Mouse (Mus musculus) thymus, adult 2 months (tissue): Measurements from ENCODE around the gene Erc1. TPM values are rescaled to one million over a fixed set of nuclear protein-coding genes. Genes with fewer than 3 reads are reported as not detected.

Experiments
- DNase-seq: peaks from one replicate; pipeline ENCODE4 v3.0.0; 2021
- H3K27ac ChIP-seq: fragments of 200-500 bp; 2 replicates; pipeline ENCODE4 v1.5.1; 2012; ENCODE audit warnings: low read length, control low read depth; ENCODE audit not compliant: control insufficient read depth, insufficient read depth
- H3K27me3 ChIP-seq: fragments of 200-500 bp; 2 replicates; pipeline ENCODE4 v1.6.1; 2012; ENCODE audit warnings: mild to moderate bottlenecking, low read length, moderate library complexity, mixed read lengths; ENCODE audit not compliant: control insufficient read depth, insufficient read depth
- H3K36me3 ChIP-seq: fragments of 200-500 bp; 2 replicates; pipeline ENCODE4 v1.6.1; 2012; ENCODE audit warnings: mild to moderate bottlenecking, low read length, moderate library complexity; ENCODE audit not compliant: control insufficient read depth, insufficient read depth
- H3K4me1 ChIP-seq: fragments of 200-500 bp; replicated peaks from 2 replicates; pipeline ENCODE4 v1.6.1; 2012; ENCODE audit warnings: low read length; ENCODE audit not compliant: control insufficient read depth, insufficient read depth
- H3K4me3 ChIP-seq: fragments of 200-500 bp; 2 replicates; pipeline ENCODE4 v1.5.1; 2012; ENCODE audit warnings: mild to moderate bottlenecking, low read length, control low read depth, moderate library complexity; ENCODE audit not compliant: control insufficient read depth, insufficient read depth
- CTCF ChIP-seq: fragments of 200-500 bp; IDR thresholded peaks from 2 replicates; pipeline ENCODE4 v1.5.1; 2012; ENCODE audit warnings: mild to moderate bottlenecking, control low read depth, low read length, moderate library complexity, borderline replicate concordance; ENCODE audit not compliant: control insufficient read depth, poor library complexity, insufficient read depth; ENCODE audit errors: extremely low read depth
- POLR2A ChIP-seq: fragments of 200-500 bp; IDR thresholded peaks from 2 replicates; pipeline ENCODE4 v1.6.1; 2012; ENCODE audit warnings: mild to moderate bottlenecking, low read length, control low read depth, moderate library complexity; ENCODE audit not compliant: control insufficient read depth, poor library complexity, insufficient read depth; ENCODE audit errors: extremely low read depth
- WGBS: fragments of 180-500 bp; shearing (Covaris S2); methylation state at CpG from one replicate; pipeline ENCODE4 v1.1.7; 2018; 5-methylcytosine and 5-hydroxymethylcytosine counted together
- polyA plus RNA-seq: library from polyadenylated mRNA; depleted of rRNA; stranded (reverse); fragments of >200 nt; gene quantifications from 2 replicates; pipeline ENCODE4 v1.2.3, GENCODE M21; 2012; rRNA removed

Gene Erc1
- 8.4 and 8.5 TPM in 2 replicates for polyA plus RNA-seq

GRCm38 (mm10) chr6:119848034-119848695 lies at the start of gene Erc1:
Gene Erc1 (minus strand): TSS chr6:119848167.
- TF ChIP-seq CTCF (no peak; the same call in 1 of the 2 replicates), POLR2A (no peak)
- peak; percentile 88 for DNase-seq
- WGBS: under 1% methylated on average over 73 of the region's 73 CpGs
- Histone ChIP-seq H3K36me3 (no peaks in the 10 kb centered on the region), H3K27ac (no peak within 1 kb of the TSS), H3K27me3 (no peaks in the 10 kb centered on the region), H3K4me3 (peak within 1 kb of the TSS; percentile 78), H3K4me1 (peaks cover 10% of the 10 kb centered on the region)

DNA sequence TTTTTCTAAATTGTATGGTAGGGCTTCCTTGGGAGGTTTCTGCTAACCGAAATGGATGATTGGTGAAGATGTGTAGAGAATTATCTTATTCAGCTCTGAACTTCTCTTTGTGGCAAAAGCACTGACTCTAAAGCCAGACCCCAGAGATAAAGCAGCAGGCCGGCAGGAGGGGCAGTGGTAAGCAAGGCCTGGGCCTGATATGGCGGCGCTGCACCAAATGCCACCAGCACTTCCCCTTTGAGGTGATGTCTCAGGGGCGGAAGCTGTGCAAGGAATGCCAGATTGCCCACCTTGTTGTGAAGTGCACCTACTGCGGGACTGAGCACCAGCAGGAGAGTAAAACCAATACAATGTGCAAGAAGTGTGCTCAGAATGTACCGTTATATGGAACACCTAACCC lies 44.7 kb upstream of the Erc1 start:
- Histone ChIP-seq H3K27me3 (no peaks in the 10 kb centered on the region), H3K4me1 (peaks cover 4% of the 10 kb centered on the region; the same call in 1 of the 2 replicates), H3K27ac (no peak overlapping the region), H3K36me3 (no peaks in the 10 kb centered on the region), H3K4me3 (no peak overlapping the region)
- no peak for DNase-seq
- TF ChIP-seq POLR2A (no peak), CTCF (no peak)
- 61% methylated on average over 7 of the region's 7 CpGs for WGBS

DNA sequence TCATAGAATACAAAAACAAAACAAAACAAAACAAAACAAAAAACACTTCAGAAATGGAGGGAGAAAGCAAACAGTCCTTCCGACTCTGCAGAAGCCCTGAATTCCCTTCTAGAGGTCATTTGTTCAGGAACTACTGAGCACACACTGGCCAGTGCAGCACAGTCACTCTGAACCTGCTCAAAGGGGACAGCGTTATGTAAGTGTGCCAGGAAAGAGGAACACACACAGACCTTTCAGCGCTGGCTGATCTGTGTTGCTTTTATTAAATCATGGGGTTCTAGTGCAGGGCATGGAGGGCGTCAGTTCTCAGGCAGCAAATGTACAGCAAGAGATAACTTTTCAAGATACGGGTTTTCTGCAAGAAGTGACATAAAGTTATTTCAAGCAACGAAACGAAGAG lies 35.2 kb upstream of the Erc1 start:
- DNase-seq: no peak
- TF ChIP-seq POLR2A (no peak), CTCF (no peak)

DNA sequence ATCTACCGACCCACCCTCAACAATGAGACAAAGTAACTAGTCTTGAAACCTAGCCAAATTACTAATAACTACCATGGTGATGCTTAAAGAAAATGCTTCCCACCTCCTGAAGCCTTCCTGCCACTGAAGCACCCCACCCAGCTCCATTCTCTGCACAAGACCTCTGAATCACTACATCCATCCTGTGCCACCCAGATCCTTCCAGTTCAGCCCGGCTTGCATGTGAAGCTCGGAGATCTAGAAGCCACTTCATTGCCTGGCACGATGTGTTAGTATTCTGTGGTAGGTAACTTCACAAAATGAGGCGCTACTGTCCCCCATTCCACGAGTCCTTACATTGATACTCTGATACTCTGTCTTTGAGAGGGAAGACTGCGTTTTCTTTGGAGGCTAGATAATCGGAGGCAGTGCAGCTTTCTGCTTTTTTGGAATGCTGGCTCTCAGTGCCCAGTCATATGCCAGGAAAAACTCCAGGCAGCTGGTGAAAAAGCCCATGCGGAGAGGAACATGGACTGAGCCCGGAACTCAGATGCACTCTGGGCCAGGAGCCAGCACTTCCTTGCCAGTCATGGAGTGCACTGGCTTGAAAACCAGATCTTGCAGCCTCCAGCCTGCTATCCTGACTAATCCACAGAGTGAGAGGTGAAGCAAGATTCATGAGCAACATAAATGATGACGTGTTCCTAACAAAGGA lies 16.5 kb upstream of the Erc1 start:
- Histone ChIP-seq H3K27me3 (no peaks in the 10 kb centered on the region), H3K27ac (no peak overlapping the region), H3K4me3 (no peak overlapping the region), H3K36me3 (no peaks in the 10 kb centered on the region), H3K4me1 (no peaks in the 10 kb centered on the region)
- no peak for DNase-seq
- 95% methylated on average over 11 of the region's 11 CpGs for WGBS
- TF ChIP-seq CTCF (no peak), POLR2A (no peak)

More for the DNA sequence above, 35.2 kb upstream of the Erc1 start:
- Histone ChIP-seq H3K36me3 (no peaks in the 10 kb centered on the region), H3K4me3 (no peak overlapping the region), H3K4me1 (peaks cover 2% of the 10 kb centered on the region; the same call in 1 of the 2 replicates), H3K27ac (no peak overlapping the region), H3K27me3 (no peaks in the 10 kb centered on the region)
- 64% methylated on average over 7 of the region's 7 CpGs for WGBS

DNA sequence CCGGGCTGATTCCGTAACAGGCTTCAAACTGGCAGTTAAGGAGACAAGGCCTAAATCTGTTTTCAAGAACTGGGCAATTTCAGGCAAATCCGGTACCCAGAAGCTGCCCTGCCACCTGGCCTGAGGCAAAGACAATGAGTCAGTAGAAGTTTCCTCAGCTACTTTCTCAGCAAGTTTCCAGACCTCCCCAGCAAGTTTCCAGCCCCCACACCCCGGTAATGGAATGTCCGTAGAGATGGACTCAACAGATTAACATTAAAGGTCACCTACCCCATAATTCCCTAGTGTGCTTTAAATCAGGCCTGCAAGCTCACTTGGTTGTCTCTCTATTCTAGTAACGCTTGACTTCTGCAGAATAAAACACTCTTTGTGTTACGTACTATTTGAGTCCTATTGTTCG lies 13.6 kb upstream of the Erc1 start:
- Histone ChIP-seq H3K27me3 (no peaks in the 10 kb centered on the region), H3K36me3 (no peaks in the 10 kb centered on the region), H3K4me3 (no peak overlapping the region), H3K27ac (no peak overlapping the region), H3K4me1 (no peaks in the 10 kb centered on the region)
- DNase-seq: no peak
- TF ChIP-seq POLR2A (no peak), CTCF (no peak)
- 96% methylated on average over 8 of the region's 8 CpGs for WGBS

- no peak for DNase-seq
- no peak for TF ChIP-seq CTCF
- WGBS: 99% methylated on average over 2 of the region's 2 CpGs
- no peak overlapping the region for H3K4me3 ChIP-seq
- H3K27ac ChIP-seq: no peak overlapping the region
- no peaks in the 10 kb centered on the region for H3K27me3 ChIP-seq
- no peaks in the 10 kb centered on the region for H3K4me1 ChIP-seq
- no peaks in the 10 kb centered on the region for H3K36me3 ChIP-seq
These were observed 12.3 kb upstream of the Erc1 start for GRCm38 (mm10) chr6:119860236-119860635.

DNA sequence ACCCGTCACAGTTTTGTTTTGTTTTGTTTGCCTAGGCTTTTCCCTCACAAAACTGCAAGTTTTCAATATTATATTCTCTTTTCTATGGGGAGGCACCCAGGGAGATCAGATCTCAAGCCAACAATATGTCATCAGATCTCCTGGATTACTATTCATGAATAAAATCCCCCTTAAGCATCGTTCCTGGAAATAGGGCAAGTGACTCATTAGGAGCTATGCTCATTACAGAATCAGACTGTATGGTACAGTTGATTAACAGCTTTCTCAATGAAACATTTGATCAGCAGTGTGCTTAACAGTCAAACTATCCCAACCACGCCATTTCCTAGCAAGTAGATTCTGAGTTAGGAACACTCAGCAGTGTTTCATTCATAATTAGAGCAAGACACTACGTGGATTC lies 7.5 kb upstream of the Erc1 start:
- Histone ChIP-seq H3K27ac (no peak overlapping the region), H3K4me3 (no peak overlapping the region), H3K4me1 (no peaks in the 10 kb centered on the region), H3K36me3 (no peaks in the 10 kb centered on the region), H3K27me3 (no peaks in the 10 kb centered on the region)
- TF ChIP-seq POLR2A (no peak), CTCF (no peak)
- 93% methylated on average over 4 of the region's 4 CpGs for WGBS
- no peak for DNase-seq
